Mouse (Mus musculus) C2C12 (cell line): ENCODE measurements at regions not wholly inside any gene's neighbourhood (a gene's known extent, or its start where the extent isn't known, plus 50 kb on each side); places are given as distances from the start of the nearest gene placed in this dataset.

Experiments
- H3K27me3 ChIP-seq: one replicate; pipeline ENCODE4 v1.6.1; 2011; ENCODE audit not compliant: control insufficient read depth, insufficient read depth, insufficient read length
- H3K36me3 ChIP-seq: one replicate; pipeline ENCODE4 v1.6.1; 2011; ENCODE audit not compliant: control insufficient read depth, insufficient read depth
- H3K4me3 ChIP-seq: one replicate; pipeline ENCODE4 v1.5.1; 2011; ENCODE audit warnings: mild to moderate bottlenecking, control low read depth; ENCODE audit not compliant: poor library complexity, insufficient read depth, severe bottlenecking
- H3K79me2 ChIP-seq: one replicate; pipeline ENCODE4 v1.6.1; 2011; ENCODE audit not compliant: control insufficient read depth, insufficient read depth
- H3K79me3 ChIP-seq: one replicate; pipeline ENCODE4 v1.6.1; 2011; ENCODE audit warnings: low read depth, control low read depth
- H3ac ChIP-seq: one replicate; pipeline ENCODE3; 2011; ENCODE audit warnings: low read depth; ENCODE audit not compliant: control insufficient read depth, insufficient read length
- CEBPB ChIP-seq: IDR thresholded peaks from one replicate; pipeline ENCODE4 v1.6.1; 2011; ENCODE audit warnings: low read depth, mild to moderate bottlenecking, control low read depth, moderate library complexity
- CTCF ChIP-seq: IDR thresholded peaks from one replicate; pipeline ENCODE4 v1.5.1; 2011; ENCODE audit not compliant: control insufficient read depth, insufficient read depth, insufficient read length
- FOSL1 ChIP-seq: IDR thresholded peaks from one replicate; pipeline ENCODE4 v1.8.0; 2011; ENCODE audit warnings: mild to moderate bottlenecking, low read length; ENCODE audit not compliant: poor library complexity, insufficient read depth, severe bottlenecking
- MAX ChIP-seq: IDR thresholded peaks from one replicate; pipeline ENCODE4 v1.6.1; 2011; ENCODE audit warnings: mild to moderate bottlenecking, control low read depth
- MYOD1 ChIP-seq: IDR thresholded peaks from one replicate; pipeline ENCODE4 v1.6.1; 2011; ENCODE audit warnings: low read depth; ENCODE audit not compliant: control insufficient read depth, insufficient read length
- MYOG ChIP-seq: IDR thresholded peaks from one replicate; pipeline ENCODE4 v1.6.1; 2011; ENCODE audit not compliant: control insufficient read depth, insufficient read length; ENCODE audit errors: extremely low read depth
- USF1 ChIP-seq: IDR thresholded peaks from one replicate; pipeline ENCODE4 v1.6.1; 2011; ENCODE audit warnings: low read depth, mild to moderate bottlenecking, control low read depth, moderate library complexity

DNA sequence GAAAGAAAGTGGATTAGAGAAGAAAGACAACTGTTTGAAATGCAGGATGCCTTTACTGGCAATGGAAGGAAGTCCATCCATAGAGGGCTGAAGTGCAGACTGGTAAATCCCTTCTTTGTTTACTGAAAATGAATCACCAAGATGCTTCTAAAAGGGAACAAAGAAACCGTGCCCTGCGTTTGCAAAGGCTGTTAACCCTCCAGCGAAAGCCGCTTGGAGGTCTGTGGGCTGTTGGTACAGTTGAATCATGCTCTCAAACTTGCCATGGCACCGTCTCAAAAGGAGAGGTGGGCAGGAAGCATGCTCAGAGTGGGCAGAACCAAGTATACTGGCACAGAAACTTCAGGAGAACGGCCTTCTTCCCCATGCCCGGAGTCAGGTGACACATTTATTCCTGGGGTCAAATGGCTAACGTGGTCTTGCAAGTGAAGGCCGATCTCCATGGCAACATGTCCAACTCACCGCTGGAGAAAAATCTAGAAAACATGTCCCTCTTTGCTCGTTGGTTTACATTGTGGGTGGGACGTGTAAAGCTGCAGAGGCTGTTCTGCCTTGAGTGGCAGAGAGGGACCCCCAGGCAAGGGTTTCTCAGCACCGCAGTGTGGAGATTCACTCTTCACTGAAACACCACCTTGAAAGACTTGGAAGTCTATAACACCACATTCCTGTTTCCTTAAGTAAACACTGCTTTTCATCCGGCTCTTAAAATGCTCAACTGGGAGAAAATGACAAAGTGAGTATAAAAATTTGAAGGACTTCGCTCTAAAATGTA, 448.2 kb downstream of the Atp23 start:
- Histone ChIP-seq H3ac (no peak overlapping the region), H3K36me3 (no peaks in the 10 kb centered on the region), H3K79me3 (no peaks in the 10 kb centered on the region), H3K79me2 (no peaks in the 10 kb centered on the region), H3K27me3 (no peaks in the 10 kb centered on the region), H3K4me3 (no peak overlapping the region)
- no peak for TF ChIP-seq CEBPB
- TF ChIP-seq MYOG: no peak
- TF ChIP-seq FOSL1: no peak
- TF ChIP-seq CTCF: no peak
- no peak for TF ChIP-seq USF1
- TF ChIP-seq MAX: no peak
- no peak for TF ChIP-seq MYOD1

DNA sequence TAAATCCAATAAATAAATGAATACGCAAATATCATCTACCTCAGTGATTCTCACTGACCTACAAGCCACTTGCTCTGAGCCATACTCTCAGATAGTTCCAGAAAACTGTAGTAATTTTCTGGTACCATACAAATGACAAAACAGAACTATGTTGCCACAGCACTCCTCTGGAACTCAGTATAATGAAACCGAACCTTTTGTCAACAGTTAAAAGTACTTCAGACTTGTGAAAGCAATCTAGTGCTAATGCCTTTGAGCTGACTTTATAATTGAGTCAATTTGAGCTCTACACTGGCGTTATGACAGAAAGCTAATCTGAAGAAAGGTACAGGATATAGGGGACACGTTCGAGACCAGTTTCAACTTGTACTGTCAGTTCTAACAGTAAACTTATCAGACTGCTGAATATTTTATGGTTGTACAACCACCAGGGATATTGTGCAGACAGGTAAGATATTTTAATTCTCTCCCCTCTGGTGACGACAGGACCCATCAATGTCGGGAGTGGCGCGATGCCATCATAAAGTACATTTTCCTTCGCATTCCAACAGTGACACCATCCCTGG, 449.0 kb downstream of the Atp23 start:
- Histone ChIP-seq H3ac (no peak overlapping the region), H3K27me3 (no peaks in the 10 kb centered on the region), H3K4me3 (no peak overlapping the region), H3K79me3 (no peaks in the 10 kb centered on the region), H3K79me2 (no peaks in the 10 kb centered on the region), H3K36me3 (no peaks in the 10 kb centered on the region)
- no peak for TF ChIP-seq CEBPB
- no peak for TF ChIP-seq CTCF
- no peak for TF ChIP-seq USF1

DNA sequence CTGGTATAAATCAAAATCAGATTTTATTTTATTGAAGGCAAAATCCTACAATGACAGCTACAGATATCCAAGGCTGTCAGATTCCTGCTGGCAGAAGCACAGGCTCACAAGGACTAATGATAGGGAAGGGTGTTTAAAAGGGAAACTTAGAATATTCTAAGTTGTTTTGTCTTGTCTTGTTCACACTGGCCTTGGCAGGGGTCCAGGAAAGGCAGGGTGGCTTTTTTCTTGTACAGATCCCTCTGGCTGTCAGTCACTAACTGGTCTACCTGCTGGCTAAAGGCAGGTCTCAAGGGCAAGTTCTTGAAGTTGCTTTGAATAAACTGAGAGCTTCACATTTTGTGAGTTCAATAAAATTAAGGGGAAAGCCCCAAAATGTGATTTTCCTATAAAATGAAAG, 465.3 kb downstream of the Lrig3 start:
- no peaks in the 10 kb centered on the region for H3K36me3 ChIP-seq
- no peak overlapping the region for H3ac ChIP-seq
- TF ChIP-seq USF1 (no peak), CEBPB (no peak), FOSL1 (no peak), CTCF (no peak), MAX (no peak), MYOG (no peak), MYOD1 (no peak)
- H3K27me3 ChIP-seq: no peaks in the 10 kb centered on the region
- no peaks in the 10 kb centered on the region for H3K79me3 ChIP-seq
- no peak overlapping the region for H3K4me3 ChIP-seq
- no peaks in the 10 kb centered on the region for H3K79me2 ChIP-seq

DNA sequence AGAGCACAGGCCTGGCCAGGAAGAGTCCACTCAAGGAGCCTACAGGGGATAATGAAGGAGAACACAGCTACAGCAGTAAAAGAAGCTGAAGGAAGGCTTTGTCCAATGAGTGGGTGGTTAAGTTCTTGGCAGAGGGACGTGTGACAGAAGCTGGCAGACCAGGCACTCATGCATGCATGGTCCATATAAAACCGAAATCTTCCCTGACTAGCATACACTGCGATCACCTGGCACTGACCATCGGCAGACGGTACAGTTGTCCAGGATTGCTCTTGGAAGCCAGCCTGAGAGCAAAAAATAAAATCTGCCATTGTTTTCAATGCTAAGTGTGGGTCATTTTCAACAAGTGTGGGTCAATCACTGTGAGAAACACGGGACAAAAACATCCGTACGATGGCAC, 464.4 kb downstream of the Lrig3 start:
- Histone ChIP-seq H3K27me3 (no peaks in the 10 kb centered on the region), H3K79me2 (no peaks in the 10 kb centered on the region), H3K36me3 (no peaks in the 10 kb centered on the region), H3ac (no peak overlapping the region), H3K79me3 (no peaks in the 10 kb centered on the region), H3K4me3 (no peak overlapping the region)
- TF ChIP-seq CTCF (no peak), CEBPB (no peak), MYOG (no peak), MAX (no peak), USF1 (no peak), FOSL1 (no peak), MYOD1 (no peak)

DNA sequence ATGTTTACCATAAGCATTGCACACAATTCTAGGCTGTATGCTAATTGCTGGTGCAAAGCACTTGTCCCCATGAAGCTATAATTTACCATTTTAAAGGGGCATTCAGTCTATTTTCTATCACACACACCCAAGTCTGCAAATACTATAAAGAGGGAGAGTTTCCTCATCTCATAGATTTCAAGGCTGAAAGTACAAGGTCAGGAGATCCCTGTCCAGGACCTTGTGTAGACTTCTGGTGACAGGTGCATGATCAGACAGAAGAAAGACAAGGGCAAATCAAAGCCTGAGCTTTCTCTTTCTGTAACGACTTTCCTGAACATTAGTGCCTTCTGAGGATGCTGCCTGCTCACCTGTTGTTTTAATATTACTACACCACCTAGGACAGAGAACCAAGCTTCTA, 463.5 kb downstream of the Lrig3 start:
- no peaks in the 10 kb centered on the region for H3K27me3 ChIP-seq
- H3K4me3 ChIP-seq: no peak overlapping the region
- no peaks in the 10 kb centered on the region for H3K79me3 ChIP-seq
- TF ChIP-seq MYOD1 (no peak), MYOG (no peak)
- H3ac ChIP-seq: no peak overlapping the region
- H3K79me2 ChIP-seq: no peaks in the 10 kb centered on the region
- no peaks in the 10 kb centered on the region for H3K36me3 ChIP-seq

DNA sequence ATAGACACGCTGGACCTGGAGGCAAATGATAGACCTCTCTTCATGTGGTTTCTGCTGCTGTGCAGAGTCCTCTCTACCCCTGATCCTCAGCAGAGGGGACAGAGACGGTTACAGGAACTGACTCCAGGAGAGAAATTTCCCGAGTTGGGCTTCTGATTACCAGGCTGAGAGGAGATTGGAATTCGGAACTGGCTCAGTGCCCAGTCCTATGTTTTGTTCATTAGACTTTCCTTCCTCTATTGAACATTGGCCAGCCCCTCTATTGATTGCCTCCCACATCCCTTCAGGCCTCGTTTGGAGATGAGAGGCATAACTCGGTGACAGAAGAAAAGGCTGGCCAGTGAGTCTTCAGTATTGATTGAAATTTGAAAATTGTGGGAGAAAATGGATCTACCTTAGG, 456.1 kb downstream of the Lrig3 start:
- H3K27me3 ChIP-seq: no peaks in the 10 kb centered on the region
- no peak for TF ChIP-seq MAX
- TF ChIP-seq FOSL1: no peak
- TF ChIP-seq CTCF: no peak
- no peak for TF ChIP-seq USF1
- no peak for TF ChIP-seq MYOG
- TF ChIP-seq CEBPB: no peak
- no peak for TF ChIP-seq MYOD1

More for the DNA sequence above, 456.1 kb downstream of the Lrig3 start:
- no peaks in the 10 kb centered on the region for H3K79me3 ChIP-seq
- no peaks in the 10 kb centered on the region for H3K36me3 ChIP-seq
- H3K79me2 ChIP-seq: no peaks in the 10 kb centered on the region
- H3K4me3 ChIP-seq: no peak overlapping the region
- H3ac ChIP-seq: no peak overlapping the region
